Mouse (Mus musculus) adrenal gland, postnatal 25 days (tissue): ENCODE measurements around the gene March10. TPM values are rescaled to one million over a fixed set of nuclear protein-coding genes. Genes with fewer than 3 reads are reported as not detected.
A peak's percentile ranks its signal among the peaks of the same experiment; 100 is the strongest.

Source experiments
- DNase-seq: peaks from one replicate; pipeline ENCODE4 v3.0.0; 2021; ENCODE audit warnings: mixed read lengths
- total RNA-seq: library from RNA; stranded (reverse); gene quantifications from 2 replicates; pipeline ENCODE4 v1.2.3, GENCODE M21; 2021

The March10 gene
- total RNA-seq, 1 experiment from 2014 or later = not detected

DNA sequence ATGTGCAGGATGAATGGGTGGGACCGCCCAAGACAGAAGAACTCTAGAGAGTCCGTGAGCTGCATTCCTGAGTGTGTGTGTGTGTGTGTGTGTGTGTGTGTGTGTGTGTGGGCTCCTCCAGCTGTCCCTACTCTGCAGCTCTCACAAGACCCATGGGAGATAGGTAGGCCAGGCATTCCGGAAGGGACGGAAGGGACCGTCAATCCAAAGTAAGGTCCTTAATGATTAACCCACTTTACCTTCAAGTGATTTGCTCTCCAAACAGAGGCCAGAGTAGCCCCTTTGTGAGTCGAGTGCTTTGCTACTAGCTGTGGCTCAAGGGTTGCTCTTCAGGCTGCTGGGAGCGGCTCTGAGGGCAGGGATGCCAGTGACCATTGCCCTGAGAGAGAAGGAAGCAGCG is 104.4 kb downstream of the March10 start:
- no peak for DNase-seq

GRCm38 (mm10) chr11:105350643-105351042 is 105.9 kb downstream of the March10 start:
- no peak for DNase-seq

DNA sequence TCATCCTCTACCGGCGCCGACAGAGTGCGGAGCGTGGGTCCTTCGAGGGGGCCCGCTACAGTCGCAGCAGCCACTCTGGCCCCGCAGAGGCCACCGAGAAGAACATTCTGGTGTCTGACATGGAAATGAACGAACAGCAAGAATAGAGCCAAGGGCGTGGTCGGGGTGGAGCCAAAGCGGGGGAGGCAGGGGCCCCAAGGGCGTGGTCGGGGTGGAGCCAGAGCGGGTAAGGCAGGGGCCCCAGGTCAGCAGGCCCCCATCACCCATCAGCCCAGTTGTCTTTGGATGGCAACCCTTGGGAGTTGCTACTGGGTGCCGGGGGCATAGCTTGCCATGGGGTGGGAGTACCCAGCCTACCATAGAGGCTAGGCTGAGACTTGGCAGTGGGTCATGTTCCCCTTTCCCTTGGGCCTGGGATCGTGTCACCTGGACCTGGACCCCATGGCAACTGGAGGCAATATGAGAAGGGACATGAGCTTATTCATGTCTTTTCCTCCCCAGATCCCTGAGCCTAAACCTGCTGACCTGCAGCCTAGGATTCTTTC is 106.7 kb downstream of the March10 start:
- DNase-seq = no peak

- no peak for DNase-seq
These were observed 108.0 kb downstream of the March10 start for GRCm38 (mm10) chr11:105348495-105348982.

- DNase-seq = peak; percentile 88
These were observed 109.1 kb downstream of the March10 start for GRCm38 (mm10) chr11:105347162-105348161.

- peak; percentile 28 for DNase-seq
These were observed 111.3 kb downstream of the March10 start for GRCm38 (mm10) chr11:105345284-105345683.

DNA sequence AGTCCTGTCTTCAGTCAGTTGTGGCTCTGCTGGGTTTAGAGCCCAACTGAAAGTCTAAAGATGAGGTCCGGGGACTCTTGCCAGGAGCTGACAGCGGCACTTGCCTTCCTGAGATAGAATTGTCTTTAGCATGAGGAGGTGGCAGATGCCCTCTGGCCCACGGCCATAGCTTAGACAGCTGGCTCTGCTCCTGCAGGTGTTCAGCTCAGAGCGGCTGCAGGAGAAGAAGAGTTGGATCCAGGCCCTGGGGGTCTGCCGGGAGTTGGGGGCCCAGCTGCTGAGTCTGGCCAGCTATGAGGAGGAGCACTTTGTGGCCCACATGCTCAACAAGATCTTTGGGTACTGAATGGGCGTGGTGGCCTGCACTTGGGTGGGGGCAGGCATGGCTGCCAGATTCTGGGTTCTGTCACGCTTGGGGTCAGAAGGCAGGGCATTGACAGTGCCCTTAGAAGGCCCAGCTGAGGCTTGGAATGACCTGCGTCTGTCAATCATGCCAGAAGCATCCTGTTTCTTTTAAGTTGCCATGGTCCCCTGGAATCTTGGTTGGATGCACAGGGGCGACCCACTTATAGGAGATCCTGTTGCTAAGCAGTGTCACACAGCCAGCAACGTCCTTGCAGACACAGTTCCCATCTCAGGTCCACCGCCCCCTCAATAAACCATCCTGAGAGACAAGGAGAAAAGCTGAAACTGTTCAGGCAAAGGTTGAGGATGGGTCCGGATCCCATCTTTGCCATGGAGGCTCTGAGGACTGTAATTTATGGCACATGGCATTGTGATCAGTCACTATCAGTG is 117.7 kb downstream of the March10 start:
- DNase-seq = no peak

- DNase-seq = no peak
These were observed 122.5 kb downstream of the March10 start for GRCm38 (mm10) chr11:105333867-105334670.

GRCm38 (mm10) chr11:105332468-105332867 is 124.1 kb downstream of the March10 start:
- peak; percentile 59 for DNase-seq

GRCm38 (mm10) chr11:105331732-105332131 is 124.8 kb downstream of the March10 start:
- peak; percentile 76 for DNase-seq

- no peak for DNase-seq
These were observed 125.4 kb downstream of the March10 start for GRCm38 (mm10) chr11:105331129-105331528.

GRCm38 (mm10) chr11:105329962-105330361 is 126.6 kb downstream of the March10 start:
- no peak for DNase-seq

GRCm38 (mm10) chr11:105327101-105327500 is 129.4 kb downstream of the March10 start:
- no peak for DNase-seq

DNA sequence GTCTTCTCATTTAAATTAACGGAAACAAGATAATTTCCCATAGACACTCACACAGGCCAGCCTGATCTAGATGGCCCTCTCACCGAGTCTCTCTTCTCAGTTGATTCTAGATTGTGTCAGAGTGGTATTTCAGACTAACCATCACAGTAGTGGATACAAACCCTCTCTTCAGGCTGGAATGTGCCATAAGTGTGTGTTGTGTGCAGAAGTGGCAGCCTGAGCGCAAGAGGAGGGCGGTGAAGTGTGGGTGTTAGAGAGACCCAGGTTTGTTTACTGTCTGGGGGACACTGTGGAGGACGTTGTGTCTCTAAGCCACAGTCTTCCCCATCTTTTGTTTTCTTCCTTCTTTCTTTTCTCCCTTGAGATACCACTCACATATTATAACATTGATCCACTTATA is 133.0 kb downstream of the March10 start:
- no peak for DNase-seq

DNA sequence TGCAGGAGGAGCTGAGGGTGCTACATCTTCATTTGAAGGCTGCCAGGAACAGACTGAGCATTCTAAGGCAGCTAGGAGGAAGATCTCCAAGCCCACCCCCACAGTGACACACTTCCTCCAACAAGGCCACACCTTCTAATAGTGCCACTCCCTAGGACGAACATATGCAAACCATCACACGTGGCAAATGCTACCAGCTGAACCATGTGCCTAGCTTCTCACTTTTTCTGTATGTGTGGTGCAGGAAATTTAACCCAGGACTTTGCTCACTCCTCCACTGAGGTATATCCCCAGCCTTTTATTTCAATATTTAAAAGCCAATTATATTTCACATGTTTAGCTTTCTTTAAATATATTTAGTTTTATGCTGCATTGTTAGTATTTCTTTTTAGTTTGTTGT is 135.4 kb downstream of the March10 start:
- DNase-seq = no peak

DNA sequence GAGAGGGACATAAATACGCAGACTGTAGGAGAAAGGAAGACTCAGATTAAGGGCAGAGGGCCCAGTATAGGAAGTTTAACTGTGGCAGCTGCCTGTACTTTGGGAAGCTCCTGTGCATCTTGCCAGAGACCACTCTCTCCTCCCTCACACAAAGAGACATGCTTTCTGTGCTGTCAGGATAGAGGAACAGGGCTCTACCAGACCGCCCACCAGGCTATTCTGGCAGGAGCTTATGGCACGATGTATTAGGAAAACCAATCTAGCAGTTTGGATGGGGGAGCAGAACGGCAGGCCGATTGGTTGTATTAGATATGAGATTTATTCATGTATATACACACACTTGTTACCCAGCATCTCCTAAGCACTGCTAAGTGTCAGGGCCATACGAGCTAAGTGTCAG is 138.8 kb downstream of the March10 start:
- DNase-seq = no peak

DNA sequence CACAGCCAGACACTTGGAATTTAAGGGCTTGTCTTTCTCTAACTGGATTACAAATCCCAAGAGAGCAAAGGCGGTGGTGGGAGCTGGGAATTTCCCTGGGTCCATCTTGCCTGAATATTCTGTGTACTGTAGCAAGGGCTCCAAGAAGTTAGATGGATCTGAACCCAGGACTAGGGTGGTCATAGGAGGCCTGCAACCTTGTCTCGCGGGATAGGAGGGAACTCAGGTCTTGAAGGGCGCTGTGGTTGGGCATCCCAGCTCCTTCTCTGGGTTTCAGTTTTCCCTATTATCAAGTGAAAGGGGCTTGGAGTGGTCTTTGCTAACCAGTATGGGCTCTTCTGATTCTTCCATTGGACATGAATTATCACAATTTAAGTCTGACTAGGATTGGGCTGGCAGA is 140.4 kb downstream of the March10 start:
- no peak for DNase-seq

- peak; percentile 27 for DNase-seq
These were observed 141.2 kb downstream of the March10 start for GRCm38 (mm10) chr11:105315296-105315695.

DNA sequence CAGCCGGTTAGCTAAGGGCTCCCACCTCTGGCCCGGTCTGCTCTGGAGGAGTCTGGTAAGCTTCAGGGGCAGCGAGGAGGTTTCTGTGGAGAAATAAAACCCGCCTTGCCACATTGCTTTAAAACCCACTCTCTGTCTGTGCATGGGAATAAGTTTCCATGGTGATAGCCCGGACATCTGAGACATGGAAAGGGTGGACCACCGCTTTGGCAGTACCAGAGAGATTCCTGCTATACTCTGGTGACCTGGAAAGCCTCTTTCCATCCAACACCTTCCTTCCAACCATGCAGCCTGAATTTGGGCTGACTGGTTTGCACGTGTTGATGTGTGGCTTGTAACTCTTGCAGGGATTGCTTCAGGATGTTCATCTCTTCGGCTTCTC is 142.9 kb downstream of the March10 start:
- no peak for DNase-seq

DNA sequence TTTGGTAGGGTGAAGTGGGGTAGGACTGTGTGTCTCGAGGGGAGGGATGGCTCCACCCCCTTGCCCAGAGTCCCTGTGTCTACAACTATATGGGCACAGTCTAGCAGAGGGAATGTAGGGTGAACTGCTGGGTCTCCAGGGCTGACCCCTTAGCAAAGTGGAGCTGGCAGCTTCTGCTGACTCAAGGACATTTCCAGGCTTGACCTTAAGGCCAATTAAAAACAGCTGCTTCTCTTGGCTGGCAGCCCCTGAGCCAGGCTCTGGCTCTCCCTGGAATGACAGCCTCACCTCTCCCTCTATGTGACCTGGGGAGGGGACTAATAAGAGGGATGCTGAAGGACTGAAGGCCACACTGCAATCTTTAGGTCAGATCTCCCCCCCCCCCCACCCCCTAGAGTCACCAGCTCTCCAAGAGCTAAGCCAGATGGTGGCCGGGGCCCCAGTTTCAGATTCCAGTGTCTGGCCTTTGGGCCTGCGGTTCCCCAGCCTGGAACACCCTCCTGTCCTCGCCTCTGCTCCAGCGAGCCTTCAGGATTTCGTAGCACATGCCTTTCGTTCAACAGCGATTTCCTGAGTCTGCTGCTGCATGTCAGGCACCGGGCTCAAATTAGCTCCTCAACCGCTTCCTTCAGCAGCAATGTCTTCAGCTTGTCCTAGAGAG is 143.4 kb downstream of the March10 start:
- no peak for DNase-seq

GRCm38 (mm10) chr11:105312311-105312942 is 144.1 kb downstream of the March10 start:
- DNase-seq = no peak
